Mouse (Mus musculus) spleen, adult 2 months (tissue): ENCODE data around the gene Dusp27.

Experiments used
- CTCF ChIP-seq: fragments of 200-500 bp; IDR thresholded peaks from 2 replicates; pipeline ENCODE4 v1.5.1; 2011; ENCODE audit warnings: mild to moderate bottlenecking, inconsistent platforms; ENCODE audit not compliant: insufficient read depth, insufficient read length, insufficient replicate concordance; ENCODE audit errors: extremely low read depth
- POLR2A ChIP-seq: fragments of 200-500 bp; IDR thresholded peaks from 2 replicates; pipeline ENCODE4 v1.6.1; 2011; ENCODE audit warnings: low read depth, low read length, inconsistent platforms

DNA sequence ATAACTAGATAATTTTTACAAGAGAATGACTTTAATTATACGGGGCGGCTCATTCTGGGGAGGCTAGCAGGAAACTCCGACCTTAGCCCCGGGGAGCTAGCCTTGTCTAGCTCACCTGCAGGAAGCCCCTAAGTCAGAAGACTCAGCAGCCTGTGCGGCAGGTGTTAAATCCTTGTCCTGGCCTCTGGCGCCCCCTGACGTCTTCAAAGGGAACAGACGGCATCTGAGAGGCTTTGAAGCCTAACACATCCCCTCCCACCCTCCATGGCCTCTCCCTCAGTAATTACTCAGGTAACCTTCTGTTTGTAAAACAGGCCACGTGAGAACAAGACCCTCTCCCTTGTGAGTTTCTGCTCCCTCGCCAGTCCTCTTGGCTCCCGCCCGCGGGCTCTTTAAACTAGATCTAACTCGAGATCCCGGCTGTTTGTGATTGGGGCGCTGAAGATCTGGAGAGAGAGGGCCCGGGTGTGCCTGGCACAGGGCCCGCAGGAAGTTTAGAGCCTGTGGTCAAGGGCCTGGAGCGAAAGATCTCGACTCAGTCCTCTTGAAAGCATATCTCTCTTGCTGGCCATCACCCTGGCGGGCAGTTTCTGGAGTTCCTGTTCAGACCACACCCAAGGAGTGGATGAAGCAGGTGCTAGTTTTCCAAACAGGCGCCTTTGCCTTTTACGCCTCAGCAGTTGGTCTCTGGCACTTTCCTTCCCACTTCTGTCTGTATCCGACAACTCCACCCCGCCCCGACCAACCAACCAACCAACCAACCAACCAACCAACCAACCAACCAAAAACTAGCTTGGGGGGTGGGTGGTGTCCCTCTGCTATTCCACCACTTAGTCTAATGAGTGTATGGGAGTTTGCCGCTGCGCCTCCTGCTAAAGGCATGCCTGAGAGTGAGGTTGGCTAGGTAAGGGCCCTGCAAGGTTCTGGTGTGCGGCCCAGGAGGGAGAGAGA, 26.7 kb upstream of the Dusp27 start:
- TF ChIP-seq CTCF (peak; percentile 97), POLR2A (no peak)
